50 mouse cellular contexts compared by ENCODE assay signal in the genomic region with DNA sequence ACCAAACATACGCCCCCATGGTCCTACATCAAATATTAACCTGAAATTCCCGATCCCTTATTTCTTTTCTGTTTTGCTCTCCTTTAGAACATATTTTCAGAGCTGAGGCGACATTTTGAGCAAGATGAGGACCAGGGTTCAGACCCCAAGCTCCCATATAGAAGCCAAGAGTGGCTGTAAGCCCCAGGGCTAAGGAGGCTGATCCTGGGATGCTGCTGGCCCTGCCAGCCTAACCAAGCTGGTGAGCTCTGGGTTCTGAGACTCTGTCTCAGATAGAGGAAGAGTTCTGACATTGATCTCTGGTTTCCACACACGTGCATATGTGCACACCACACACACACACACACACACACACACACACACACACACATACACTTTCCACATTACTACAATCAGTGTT. TPM values are rescaled to one million over a fixed set of nuclear protein-coding genes. Genes with fewer than 3 reads are reported as not detected.
"Had no signal": no experiment of that assay in that cellular context is flagged by ENCODE, and none has a peak within 500 bp of the region (broad histone marks: within the 10 kb centered on the region; RNA-seq: fewer than 3 reads in every experiment).

No protein-coding gene starts in this region.

- H3K27me3 ChIP-seq: heart, embryonic 12.5 days; heart, embryonic 13.5 days; heart, embryonic 15.5 days; hindbrain, embryonic 12.5 days; hindbrain, embryonic 13.5 days; hindbrain, embryonic 15.5 days; intestine, embryonic 15.5 days; kidney, embryonic 15.5 days had no signal

- H3K9ac ChIP-seq: heart, embryonic 12.5 days; heart, embryonic 13.5 days; heart, embryonic 15.5 days; hindbrain, embryonic 12.5 days; hindbrain, embryonic 13.5 days; hindbrain, embryonic 14.5 days; hindbrain, embryonic 15.5 days; intestine, embryonic 15.5 days; kidney, embryonic 15.5 days had no signal

- H3K36me3 ChIP-seq: heart, embryonic 12.5 days; heart, embryonic 13.5 days; heart, embryonic 15.5 days; hindbrain, embryonic 10.5 days; hindbrain, embryonic 12.5 days; hindbrain, embryonic 13.5 days; hindbrain, embryonic 15.5 days; intestine, embryonic 15.5 days; kidney, embryonic 15.5 days had no signal

- H3K27ac ChIP-seq: heart, embryonic 13.5 days; heart, embryonic 15.5 days; hindbrain, embryonic 10.5 days; hindbrain, embryonic 12.5 days; hindbrain, embryonic 13.5 days; hindbrain, embryonic 14.5 days; hindbrain, embryonic 15.5 days; hindbrain, postnatal 0 days; intestine, embryonic 15.5 days; kidney, embryonic 15.5 days; kidney, postnatal 0 days; layer of hippocampus, adult 2 months; left cerebral cortex, adult 2 months had no signal

- DNase-seq: heart, postnatal 10 days; heart, postnatal 14 days; heart, postnatal 36 days; heart, postnatal 4 days; kidney, adult 11 months; kidney, adult 18-20 months; kidney, adult 2 months; kidney, adult 8-10 months; kidney, adult 9 months; kidney, postnatal 10 days; kidney, postnatal 14 days; kidney, postnatal 25 days; kidney, postnatal 36 days; kidney, postnatal 4 days; layer of hippocampus, adult 9-11 months; layer of hippocampus, postnatal 36 days had no signal

- H3K4me1 ChIP-seq: heart, embryonic 12.5 days; heart, embryonic 15.5 days; hindbrain, embryonic 10.5 days; hindbrain, embryonic 12.5 days; hindbrain, embryonic 13.5 days; hindbrain, embryonic 15.5 days; intestine, embryonic 15.5 days; kidney, embryonic 15.5 days had no signal

- H3K4me3 ChIP-seq: heart, embryonic 12.5 days; heart, embryonic 13.5 days; heart, embryonic 15.5 days; hindbrain, embryonic 10.5 days; hindbrain, embryonic 12.5 days; hindbrain, embryonic 13.5 days; hindbrain, embryonic 15.5 days; intestine, embryonic 15.5 days; kidney, embryonic 15.5 days; layer of hippocampus, adult 2 months; left cerebral cortex, adult 2 months had no signal

- H3K9me3 ChIP-seq: heart, embryonic 13.5 days; heart, embryonic 15.5 days; hindbrain, embryonic 13.5 days; hindbrain, embryonic 15.5 days; intestine, embryonic 15.5 days; kidney, embryonic 15.5 days had no signal

RNA-seq across cellular contexts. Expression of gene Il33, which starts 36.0 kb away (rescaled TPM):
- total RNA-seq: hematopoietic stem cell, adult 5-6 weeks had no signal

RNA-seq across cellular contexts. Expression of gene Trpd52l3, which starts 42.7 kb away (rescaled TPM):
- total RNA-seq: heart, postnatal 10 days; heart, postnatal 14 days; heart, postnatal 25 days; heart, postnatal 36 days; heart, postnatal 4 days; hematopoietic stem cell, adult 5-6 weeks; hindbrain, postnatal 0 days; layer of hippocampus, adult 18-20 months; layer of hippocampus, adult 2 months; layer of hippocampus, adult 8-10 months; layer of hippocampus, postnatal 10 days; layer of hippocampus, postnatal 14 days; layer of hippocampus, postnatal 25 days; layer of hippocampus, postnatal 36 days; left cerebral cortex, adult 18-20 months; left cerebral cortex, adult 2 months; left cerebral cortex, adult 8-10 months had no signal
- polyA plus RNA-seq: heart, embryonic 12.5 days; heart, embryonic 13.5 days; heart, embryonic 14.5 days; heart, embryonic 15.5 days; heart, embryonic 16.5 days; heart, postnatal 0 days; hindbrain, embryonic 10.5 days; hindbrain, embryonic 11.5 days; hindbrain, embryonic 12.5 days; hindbrain, embryonic 13.5 days; hindbrain, embryonic 14.5 days; hindbrain, embryonic 15.5 days; hindbrain, embryonic 16.5 days; hindbrain, postnatal 0 days; inflammation-experienced regulatory T-cells, adult 6 months; intestine, embryonic 14.5 days; intestine, embryonic 15.5 days; intestine, embryonic 16.5 days; intestine, postnatal 0 days; kidney, adult 2 months; kidney, embryonic 14.5 days; kidney, embryonic 15.5 days; kidney, postnatal 0 days; large intestine, adult 2 months had no signal
